Mouse (Mus musculus): ENCODE measurements around the gene Sdc3.

DNA sequence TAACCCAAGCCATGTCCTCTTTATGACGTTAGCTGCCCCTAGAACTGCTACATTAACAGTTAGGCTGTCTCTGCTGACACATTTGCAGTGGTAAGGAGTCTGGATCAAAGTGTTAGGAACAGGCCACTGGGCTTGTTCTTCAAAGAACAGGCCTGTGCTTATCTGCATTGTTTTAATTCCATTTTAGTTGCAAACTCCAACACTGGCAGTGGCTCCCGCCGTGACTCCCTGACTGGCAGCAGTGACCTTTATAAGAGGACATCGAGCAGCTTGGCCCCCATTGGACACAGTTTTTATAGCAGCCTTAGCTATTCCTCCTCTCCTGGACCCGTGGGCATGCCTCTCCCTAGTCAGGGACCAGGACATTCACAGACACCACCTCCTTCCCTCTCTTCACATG is 38.6 kb upstream of the Sdc3 start:
- TF ChIP-seq CTCF (IDR thresholded peaks at IDR 0.05; ENCODE audit: control insufficient read depth, insufficient read depth, low read length) (no peak), POLR2A (IDR thresholded peaks at IDR 0.05; ENCODE audit: borderline replicate concordance, control insufficient read depth, low read depth, low read length) (no peak)

Data from bone marrow, adult 2 months (tissue).